Mouse (Mus musculus) ovary, adult 18-20 months (tissue): Measurements from ENCODE around the gene Slc9a3r1.

Source experiments
- DNase-seq: peaks from one replicate; pipeline ENCODE4 v3.0.0; 2022; ENCODE audit warnings: low spot score, mixed read lengths

The Slc9a3r1 gene

GRCm38 (mm10) chr11:115163568-115164150 is 518 bp downstream of the Slc9a3r1 start:
- DNase-seq, result no peak

GRCm38 (mm10) chr11:115164341-115164975 is 1.3 kb downstream of the Slc9a3r1 start:
- DNase-seq, result no peak

- DNase-seq, result no peak
Measured at GRCm38 (mm10) chr11:115164976-115165374, 1.8 kb downstream of the Slc9a3r1 start.

GRCm38 (mm10) chr11:115166776-115167175 is 3.6 kb downstream of the Slc9a3r1 start:
- DNase-seq, result no peak

GRCm38 (mm10) chr11:115167631-115168249 is 4.6 kb downstream of the Slc9a3r1 start:
- DNase-seq, result no peak

GRCm38 (mm10) chr11:115169430-115169829 is 6.3 kb downstream of the Slc9a3r1 start:
- DNase-seq, result no peak

- DNase-seq, result no peak
Measured at GRCm38 (mm10) chr11:115171125-115171524, 8.0 kb downstream of the Slc9a3r1 start.

- no peak for DNase-seq
Measured at GRCm38 (mm10) chr11:115172825-115173287, 9.7 kb downstream of the Slc9a3r1 start.

- no peak for DNase-seq
Measured at GRCm38 (mm10) chr11:115173549-115174339, 10.6 kb downstream of the Slc9a3r1 start.

GRCm38 (mm10) chr11:115176399-115177190 is 13.5 kb downstream of the Slc9a3r1 start:
- DNase-seq, result peak; percentile 1

- DNase-seq, result no peak
Measured at GRCm38 (mm10) chr11:115177559-115178195, 14.5 kb downstream of the Slc9a3r1 start.

- DNase-seq, result no peak
Measured at GRCm38 (mm10) chr11:115178766-115179165, 15.6 kb downstream of the Slc9a3r1 start.

GRCm38 (mm10) chr11:115179191-115179590 is 16.1 kb downstream of the Slc9a3r1 start:
- no peak for DNase-seq

GRCm38 (mm10) chr11:115179881-115180280 is 16.7 kb downstream of the Slc9a3r1 start:
- DNase-seq, result no peak

- peak; percentile 26 for DNase-seq
Measured at GRCm38 (mm10) chr11:115181913-115182638, 18.9 kb downstream of the Slc9a3r1 start.

- DNase-seq, result peak; percentile 1
Measured at GRCm38 (mm10) chr11:115184973-115185372, 21.8 kb downstream of the Slc9a3r1 start.

GRCm38 (mm10) chr11:115187224-115187639 is 24.1 kb downstream of the Slc9a3r1 start, which contains the start of gene Tmem104:
Gene Tmem104 (plus strand): TSS chr11:115187487.
- DNase-seq, result peak; percentile 98

- DNase-seq, result no peak
Measured at GRCm38 (mm10) chr11:115187693-115188092, 24.6 kb downstream of the Slc9a3r1 start, which contains the start of gene Nat9. Gene Nat9 (minus strand): TSS chr11:115187859.

GRCm38 (mm10) chr11:115188539-115189231 is 25.5 kb downstream of the Slc9a3r1 start:
- peak; percentile 1 for DNase-seq

- DNase-seq, result no peak
Measured at GRCm38 (mm10) chr11:115189304-115189703, 26.2 kb downstream of the Slc9a3r1 start.
